Mouse (Mus musculus) spleen, adult 2 months (tissue): ENCODE results near the gene Gabrg3. TPM values are rescaled to one million over a fixed set of nuclear protein-coding genes. Genes with fewer than 3 reads are reported as not detected.

Source experiments
- DNase-seq, 2 experiments: peaks; one replicate each; pipeline versions ENCODE4 v3.0.0 to v3.0.0-alpha.2; 2012 to 2021; ENCODE audit warnings: low spot score in 2 of 2, low read depth in 1 of 2
- H3K27ac ChIP-seq: fragments of 200-500 bp; 2 replicates; pipeline ENCODE4 v1.5.1; 2012; ENCODE audit warnings: low read length, inconsistent platforms; ENCODE audit not compliant: insufficient read depth
- H3K27me3 ChIP-seq: fragments of 200-500 bp; 2 replicates; pipeline ENCODE4 v1.6.1; 2012; ENCODE audit warnings: mild to moderate bottlenecking, moderate library complexity, low read length, inconsistent platforms; ENCODE audit not compliant: control insufficient read depth, insufficient read depth
- H3K36me3 ChIP-seq: fragments of 200-500 bp; 2 replicates; pipeline ENCODE4 v1.6.1; 2012; ENCODE audit warnings: mild to moderate bottlenecking, low read length, inconsistent platforms; ENCODE audit not compliant: control insufficient read depth, insufficient read depth
- H3K4me1 ChIP-seq: fragments of 200-500 bp; 2 replicates; pipeline ENCODE4 v1.6.1; 2011; ENCODE audit warnings: inconsistent platforms; ENCODE audit not compliant: control insufficient read depth, insufficient read depth, insufficient read length
- H3K4me3 ChIP-seq: fragments of 200-500 bp; 2 replicates; pipeline ENCODE4 v1.5.1; 2011; ENCODE audit warnings: mild to moderate bottlenecking, inconsistent platforms; ENCODE audit not compliant: insufficient read depth, insufficient read length; ENCODE audit errors: extremely low read depth
- CTCF ChIP-seq: fragments of 200-500 bp; IDR thresholded peaks from 2 replicates; pipeline ENCODE4 v1.5.1; 2011; ENCODE audit warnings: mild to moderate bottlenecking, inconsistent platforms; ENCODE audit not compliant: insufficient read depth, insufficient read length, insufficient replicate concordance; ENCODE audit errors: extremely low read depth
- POLR2A ChIP-seq: fragments of 200-500 bp; IDR thresholded peaks from 2 replicates; pipeline ENCODE4 v1.6.1; 2011; ENCODE audit warnings: low read depth, low read length, inconsistent platforms
- WGBS: fragments of 180-500 bp; shearing (Covaris S2); methylation state at CpG from one replicate; pipeline ENCODE4 v1.1.7; 2018; 5-methylcytosine and 5-hydroxymethylcytosine counted together
- polyA plus RNA-seq: library from polyadenylated mRNA; depleted of rRNA; stranded (reverse); fragments of >200 nt; gene quantifications from 2 replicates; pipeline ENCODE4 v1.2.3, GENCODE M21; 2012; rRNA removed

The Gabrg3 gene
- polyA plus RNA-seq = not detected in 2 replicates

DNA sequence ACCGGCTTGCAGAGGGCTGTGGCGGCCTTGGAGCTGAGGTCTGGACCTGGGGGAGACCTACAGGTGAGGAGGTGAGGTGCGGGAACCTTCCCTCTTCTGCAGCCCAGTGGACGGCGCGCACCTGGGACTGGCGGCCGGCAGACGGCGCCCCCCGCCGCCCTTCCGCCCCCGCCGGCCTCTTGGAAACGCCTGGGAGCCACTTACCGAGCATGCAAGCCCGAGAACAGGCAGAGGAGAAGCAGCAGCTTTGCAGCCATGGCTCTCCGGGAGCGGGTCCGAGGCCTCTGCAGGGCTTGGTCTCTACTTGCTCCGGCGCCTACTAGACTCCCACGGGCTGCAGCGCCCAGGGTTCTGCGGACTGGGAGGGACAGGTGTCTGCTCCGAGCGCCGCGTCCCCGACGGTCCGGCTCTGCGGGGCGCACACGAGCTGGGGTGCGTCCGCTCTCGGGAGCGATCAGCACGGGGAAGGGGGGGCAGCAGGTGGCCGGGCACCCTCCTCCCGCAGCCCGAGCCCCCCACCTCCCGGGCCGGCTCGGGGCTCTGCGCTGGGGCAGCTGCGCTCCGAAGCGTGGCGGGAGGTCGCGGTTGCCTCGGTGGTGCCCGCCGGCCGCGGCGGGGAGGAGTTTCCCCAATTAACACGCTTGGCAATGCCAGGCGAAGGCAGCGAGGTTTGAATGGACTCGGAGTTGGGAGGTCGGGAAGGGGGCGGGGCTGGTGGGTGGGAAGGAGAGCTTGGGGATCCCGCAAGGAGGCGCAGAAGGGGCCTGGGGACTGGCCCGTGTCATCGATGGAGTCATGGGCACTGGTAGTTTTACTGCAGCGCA, at the start of gene Gabrg3:
Gene Gabrg3 (minus strand): TSS at position 672 of the 824 bp plus-strand sequence.
- Histone ChIP-seq H3K4me3 (no peak within 1 kb of the TSS), H3K27ac (no peak within 1 kb of the TSS), H3K36me3 (no peaks in the 10 kb centered on the region), H3K4me1 (no peaks in the 10 kb centered on the region), H3K27me3 (peaks cover 2% of the 10 kb centered on the region; the same call in 1 of the 2 replicates)
- 6% methylated on average over 61 of the region's 71 CpGs for WGBS
- no peak for DNase-seq
- TF ChIP-seq CTCF (no peak), POLR2A (no peak)

DNA sequence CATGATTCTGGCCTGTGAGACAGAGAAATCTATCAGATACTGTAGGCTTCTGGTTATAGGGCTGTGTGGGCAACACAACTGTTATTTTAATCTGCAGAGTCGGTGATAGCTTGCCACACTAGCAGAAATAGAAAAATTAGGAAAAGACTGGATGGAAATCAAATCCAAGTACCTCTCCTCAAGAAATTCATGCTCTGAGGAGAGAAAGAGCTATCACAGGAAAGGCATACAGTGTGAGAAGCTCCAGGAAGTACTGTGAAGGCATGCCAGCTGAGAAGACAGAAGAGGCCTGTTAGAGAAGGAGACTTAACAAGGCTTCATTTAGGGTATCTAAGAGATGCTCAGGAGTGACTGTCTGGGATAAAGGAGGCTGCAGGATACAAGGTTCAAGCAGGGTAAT, 35.7 kb upstream of the Gabrg3 start:
- WGBS = 73% methylated on average over 1 of the region's 1 CpGs
- Histone ChIP-seq H3K4me1 (no peaks in the 10 kb centered on the region), H3K4me3 (no peak overlapping the region)

DNA sequence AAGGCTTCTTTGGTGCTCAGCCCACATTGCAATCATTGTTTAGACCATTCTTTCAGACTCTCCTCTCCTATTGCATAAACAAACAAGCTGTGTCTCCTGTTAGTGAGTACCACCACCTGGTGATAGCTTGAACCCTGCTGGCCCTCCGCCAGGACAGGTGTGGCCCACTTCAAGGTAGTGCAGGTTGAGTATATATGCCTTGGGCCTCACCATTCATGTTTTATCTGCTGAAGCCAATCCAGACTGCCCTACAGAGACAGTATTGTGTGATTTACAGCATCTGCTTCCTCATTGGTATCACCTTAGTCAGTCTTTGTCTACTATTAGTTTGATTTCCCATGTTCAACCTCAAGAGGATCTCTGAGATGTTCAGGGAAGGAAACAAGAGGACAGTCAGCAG, 34.1 kb upstream of the Gabrg3 start:
- 80% methylated on average over 1 of the region's 1 CpGs for WGBS
- Histone ChIP-seq H3K36me3 (no peaks in the 10 kb centered on the region), H3K4me3 (no peak overlapping the region), H3K4me1 (no peaks in the 10 kb centered on the region), H3K27me3 (no peaks in the 10 kb centered on the region), H3K27ac (no peak overlapping the region)
- TF ChIP-seq POLR2A (no peak), CTCF (no peak)
- DNase-seq = no peak

More for the DNA sequence above, 35.7 kb upstream of the Gabrg3 start:
- Histone ChIP-seq H3K27ac (no peak overlapping the region), H3K36me3 (no peaks in the 10 kb centered on the region), H3K27me3 (no peaks in the 10 kb centered on the region)
- no peak for TF ChIP-seq CTCF
- no peak for TF ChIP-seq POLR2A
- DNase-seq = no peak

DNA sequence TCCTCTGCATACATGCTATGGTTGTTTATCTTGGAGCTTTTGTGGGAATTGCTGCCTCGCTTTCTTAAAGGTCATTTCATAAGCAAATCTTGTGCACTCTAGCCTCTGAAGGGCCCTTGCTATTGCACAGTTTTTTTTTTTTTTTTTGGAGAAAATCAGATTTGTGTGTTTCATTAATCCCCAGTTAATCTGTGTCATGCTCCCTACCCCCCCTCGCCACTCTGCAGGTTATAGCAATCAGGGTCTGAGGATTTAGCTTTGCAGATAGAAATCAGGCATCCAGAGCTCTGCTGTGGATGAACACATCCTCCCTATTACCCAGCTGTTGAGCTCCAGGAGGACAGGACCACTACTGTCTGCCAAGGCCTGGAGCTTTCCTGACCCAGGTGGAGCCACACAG, 32.4 kb upstream of the Gabrg3 start, which contains the start of gene Gabrb3:
Gene Gabrb3 (plus strand): TSS at position 301 of the 400 bp plus-strand sequence.
- Histone ChIP-seq H3K27ac (no peak within 1 kb of the TSS), H3K4me1 (no peaks in the 10 kb centered on the region), H3K4me3 (no peak within 1 kb of the TSS), H3K36me3 (no peaks in the 10 kb centered on the region), H3K27me3 (no peaks in the 10 kb centered on the region)
- TF ChIP-seq CTCF = no peak
- TF ChIP-seq POLR2A = no peak
- WGBS = 90% methylated on average over 2 of the region's 2 CpGs
- DNase-seq = no peak

DNA sequence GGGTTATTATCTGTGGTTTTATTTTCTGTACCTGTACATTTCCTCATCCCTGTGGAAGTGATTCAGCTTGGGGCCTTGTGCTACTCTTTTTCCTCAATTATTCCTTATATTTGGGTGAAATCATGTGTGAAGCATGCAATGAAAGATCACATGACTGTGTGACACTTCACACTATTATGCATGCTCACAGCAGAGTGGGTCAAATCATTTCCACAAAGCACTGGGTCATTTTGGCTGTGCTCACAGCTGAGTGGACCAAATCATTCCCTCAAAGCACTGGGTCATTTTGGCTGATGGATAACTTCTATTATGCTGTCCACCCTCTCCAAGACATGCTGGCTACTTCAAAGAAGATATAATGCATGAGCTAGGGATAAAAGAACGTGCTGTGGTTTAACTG, 25.9 kb upstream of the Gabrg3 start:
- 28% methylated on average over 1 of the region's 1 CpGs for WGBS
- H3K36me3 ChIP-seq = no peaks in the 10 kb centered on the region
- no peak overlapping the region for H3K27ac ChIP-seq
- H3K4me1 ChIP-seq = no peaks in the 10 kb centered on the region
- DNase-seq = no peak
- H3K27me3 ChIP-seq = no peaks in the 10 kb centered on the region
- no peak overlapping the region for H3K4me3 ChIP-seq
- TF ChIP-seq POLR2A = no peak
- TF ChIP-seq CTCF = no peak

DNA sequence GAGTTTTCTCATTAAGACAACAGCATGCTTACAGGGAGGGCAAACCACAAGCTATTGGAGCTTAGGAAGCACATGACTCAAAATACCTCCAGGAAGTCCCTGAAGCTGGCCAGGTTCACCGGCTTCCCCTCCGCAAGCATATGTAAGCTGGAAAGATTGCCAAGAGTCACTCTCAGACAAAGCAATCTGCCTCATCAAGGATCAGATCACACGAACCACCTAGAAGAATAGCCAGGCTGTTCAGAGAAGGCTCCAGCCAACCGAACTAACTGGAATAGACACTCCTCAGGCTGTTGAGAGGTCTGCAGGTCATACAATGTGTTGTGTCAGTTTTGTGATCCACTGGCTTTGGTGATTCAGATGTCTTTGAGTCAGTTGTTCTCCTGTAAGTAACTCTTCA, 24.2 kb upstream of the Gabrg3 start:
- Histone ChIP-seq H3K4me3 (no peak overlapping the region), H3K4me1 (no peaks in the 10 kb centered on the region), H3K27ac (no peak overlapping the region), H3K36me3 (no peaks in the 10 kb centered on the region), H3K27me3 (no peaks in the 10 kb centered on the region)
- TF ChIP-seq CTCF (no peak), POLR2A (no peak)
- no peak for DNase-seq
- WGBS = 82% methylated on average over 4 of the region's 4 CpGs

DNA sequence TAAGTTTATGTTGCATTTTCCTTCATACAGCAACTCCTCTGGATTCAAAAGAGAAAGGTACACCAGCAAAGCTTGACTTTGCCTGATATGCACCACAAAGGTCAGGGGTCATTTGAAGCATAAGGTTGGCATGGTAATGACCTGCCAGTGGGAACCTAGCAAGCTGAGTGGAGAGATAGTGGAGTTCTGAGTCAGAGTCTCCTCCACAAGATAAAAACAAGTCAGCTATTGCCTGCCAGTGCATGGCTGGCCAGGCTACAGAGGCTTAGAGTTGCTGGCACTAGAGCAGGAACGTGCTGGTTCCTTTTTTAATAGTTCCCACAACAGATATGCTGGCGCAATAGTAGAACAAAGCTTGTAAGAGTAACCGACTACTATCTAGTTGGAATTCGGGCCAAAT, 6.6 kb upstream of the Gabrg3 start:
- Histone ChIP-seq H3K4me1 (no peaks in the 10 kb centered on the region), H3K36me3 (no peaks in the 10 kb centered on the region), H3K4me3 (no peak overlapping the region), H3K27me3 (no peaks in the 10 kb centered on the region), H3K27ac (no peak overlapping the region)
- no peak for DNase-seq
- WGBS = 75% methylated on average over 4 of the region's 4 CpGs
- no peak for TF ChIP-seq POLR2A
- TF ChIP-seq CTCF = no peak
